Mouse (Mus musculus) ZHBTc4 (cell line): ENCODE measurements at regions not wholly inside any gene's neighbourhood (a gene's known extent, or its start where the extent isn't known, plus 50 kb on each side); places are given as distances from the start of the nearest gene placed in this dataset.

ENCODE experiments used
- DNase-seq: peaks from one replicate; pipeline ENCODE4 v3.0.0-alpha.2; 2011; ENCODE audit warnings: low read depth, low spot score

- DNase-seq: no peak
These were observed 57.2 kb downstream of the Lao1 start for GRCm38 (mm10) chr4:119018573-119018972.

GRCm38 (mm10) chr4:119019013-119019781, 57.8 kb downstream of the Lao1 start:
- DNase-seq: peak; percentile 50

- no peak for DNase-seq
These were observed 61.0 kb downstream of the Lao1 start for GRCm38 (mm10) chr4:119022338-119022737.

GRCm38 (mm10) chr4:119026237-119026861, 65.0 kb downstream of the Lao1 start:
- peak; percentile 87 for DNase-seq

- DNase-seq: no peak
These were observed 66.9 kb downstream of the Lao1 start for GRCm38 (mm10) chr4:119028208-119028821.

- no peak for DNase-seq
These were observed 67.7 kb downstream of the Lao1 start for GRCm38 (mm10) chr4:119029091-119029490.

GRCm38 (mm10) chr4:119029735-119030134, 68.4 kb downstream of the Lao1 start:
- no peak for DNase-seq

GRCm38 (mm10) chr4:119030865-119031264, 69.5 kb downstream of the Lao1 start:
- no peak for DNase-seq

GRCm38 (mm10) chr4:119033006-119033405, 71.6 kb downstream of the Lao1 start:
- DNase-seq: peak; percentile 59

- DNase-seq: no peak
These were observed 71.9 kb upstream of the Slc2a1 start for GRCm38 (mm10) chr4:119036582-119036981.

- peak; percentile 56 for DNase-seq
These were observed 68.5 kb upstream of the Slc2a1 start for GRCm38 (mm10) chr4:119040041-119040440.

GRCm38 (mm10) chr4:119041616-119042015, 66.9 kb upstream of the Slc2a1 start:
- DNase-seq: no peak

GRCm38 (mm10) chr4:119044005-119044677, 64.4 kb upstream of the Slc2a1 start:
- DNase-seq: no peak

GRCm38 (mm10) chr4:119044836-119045235, 63.7 kb upstream of the Slc2a1 start:
- DNase-seq: no peak

GRCm38 (mm10) chr4:119050867-119051353, 57.6 kb upstream of the Slc2a1 start:
- no peak for DNase-seq

- no peak for DNase-seq
These were observed 56.0 kb upstream of the Slc2a1 start for GRCm38 (mm10) chr4:119052537-119052936.

- no peak for DNase-seq
These were observed 55.3 kb upstream of the Slc2a1 start for GRCm38 (mm10) chr4:119053241-119053640.

GRCm38 (mm10) chr4:119053680-119054079, 54.8 kb upstream of the Slc2a1 start:
- no peak for DNase-seq

GRCm38 (mm10) chr4:119054129-119054528, 54.4 kb upstream of the Slc2a1 start:
- no peak for DNase-seq

GRCm38 (mm10) chr4:119057191-119057590, 51.3 kb upstream of the Slc2a1 start:
- DNase-seq: no peak

- DNase-seq: no peak
These were observed 50.7 kb upstream of the Slc2a1 start for GRCm38 (mm10) chr4:119057826-119058225.
